Mouse (Mus musculus) small intestine, adult 2 months (tissue): ENCODE results near the gene Sept1.

ENCODE experiments used
- CTCF ChIP-seq: fragments of 200-500 bp; IDR thresholded peaks from 2 replicates; pipeline ENCODE4 v1.5.1; 2012; ENCODE audit warnings: low read depth, mild to moderate bottlenecking, control low read depth, inconsistent platforms, low read length, moderate library complexity, mixed read lengths; ENCODE audit not compliant: insufficient replicate concordance, insufficient read length; ENCODE audit errors: extremely low read depth
- POLR2A ChIP-seq: fragments of 200-500 bp; IDR thresholded peaks from 2 replicates; pipeline ENCODE4 v1.6.1; 2012; ENCODE audit warnings: low read depth, mild to moderate bottlenecking, control low read depth, inconsistent platforms, low read length, moderate library complexity

DNA sequence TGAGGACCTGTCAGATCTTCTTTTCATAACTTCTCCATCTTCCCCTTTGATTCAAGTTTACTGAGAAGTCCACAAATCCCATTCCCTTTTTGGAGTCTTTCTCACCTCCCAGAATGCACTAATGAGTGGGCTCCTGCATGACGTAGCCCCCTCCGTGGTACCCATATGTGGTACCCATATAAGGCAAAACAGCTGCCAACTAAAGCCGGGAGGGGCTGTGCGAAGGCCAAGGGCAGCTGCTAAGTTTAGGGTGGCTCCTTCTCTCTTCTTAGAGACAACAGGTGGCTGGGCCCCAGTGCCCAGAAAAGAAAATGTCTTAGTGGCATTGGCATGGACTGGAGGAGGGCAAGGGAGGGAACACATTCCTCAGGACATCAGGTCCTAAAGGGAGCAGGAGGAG is 22.7 kb downstream of the Sept1 start:
- TF ChIP-seq CTCF (no peak), POLR2A (no peak)
